Mouse (Mus musculus): Measurements from ENCODE around the gene Hinfp.

Hinfp gene

DNA sequence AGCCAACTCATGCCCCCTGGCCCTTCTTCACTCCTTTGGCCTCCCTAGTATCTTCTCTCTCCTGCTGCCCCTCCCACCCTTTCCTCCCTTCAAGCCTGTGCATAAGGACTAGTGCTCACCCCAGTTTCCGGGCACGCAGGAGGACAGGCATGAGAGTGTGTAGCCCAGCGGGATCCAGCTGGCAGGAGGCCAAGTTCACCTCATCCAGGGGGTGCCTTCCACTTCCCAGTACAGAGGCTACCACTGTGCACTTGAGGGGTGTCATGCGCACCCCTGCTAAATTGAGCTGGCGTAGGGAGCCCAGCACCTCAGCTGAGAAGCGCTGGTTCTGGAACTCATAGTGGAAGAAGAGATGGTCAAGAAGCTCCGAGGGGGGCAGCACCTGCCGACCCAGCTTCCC, 49.3 kb downstream of the Hinfp start:
- DNase-seq, result peak; percentile 25

DNA sequence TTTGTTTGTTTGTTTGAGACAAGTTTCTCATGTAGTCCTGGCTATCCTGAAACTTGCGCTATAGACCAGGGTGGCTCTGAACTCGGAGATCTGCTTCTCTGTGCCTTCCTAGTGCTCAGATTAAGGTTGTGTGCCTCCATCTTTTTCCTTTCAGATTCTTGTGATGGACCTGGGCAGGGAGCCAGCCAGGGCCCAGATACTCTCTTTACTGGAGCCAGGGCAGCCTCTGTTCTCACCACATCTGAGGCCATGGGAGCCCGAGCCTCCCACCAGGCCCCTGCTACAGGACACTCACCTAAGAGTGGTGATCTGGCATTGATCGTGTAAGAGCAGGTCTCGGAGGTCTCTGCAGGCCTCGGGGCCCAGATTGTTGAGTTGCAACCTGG, 50.3 kb downstream of the Hinfp start:
- no peak for DNase-seq

- peak; percentile 15 for DNase-seq
Observed at GRCm38 (mm10) chr9:44254508-44255135, 50.8 kb downstream of the Hinfp start.

- peak; percentile 74 for DNase-seq
Observed at GRCm38 (mm10) chr9:44253441-44253840, 52.0 kb downstream of the Hinfp start.

DNA sequence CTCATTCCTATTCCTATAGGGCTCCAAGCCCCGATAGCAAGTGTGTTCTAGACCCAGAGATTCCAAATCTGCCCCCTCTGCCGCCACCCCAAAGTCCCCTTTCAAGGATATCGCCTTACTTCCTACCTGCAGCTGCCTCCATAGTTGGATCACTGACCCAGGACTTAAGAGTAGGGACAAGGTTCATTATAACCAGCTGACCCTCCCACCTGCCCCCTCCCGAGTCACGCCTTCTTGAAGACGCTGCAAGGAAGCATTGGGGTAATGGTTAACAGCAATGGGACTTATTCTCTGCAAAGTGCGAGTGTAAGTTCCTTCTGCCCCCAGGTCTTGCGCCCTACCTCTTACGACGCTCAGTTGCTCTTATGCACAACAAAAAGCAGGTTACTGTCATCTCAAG, 54.2 kb downstream of the Hinfp start, which contains the start of gene Pdzd3:
TSS of gene Pdzd3 (minus strand) at position 158 of the 400 bp plus-strand sequence.
- DNase-seq, result peak; percentile 7

- peak; percentile 17 for DNase-seq
Observed at GRCm38 (mm10) chr9:44250445-44250844, 55.0 kb downstream of the Hinfp start.

DNA sequence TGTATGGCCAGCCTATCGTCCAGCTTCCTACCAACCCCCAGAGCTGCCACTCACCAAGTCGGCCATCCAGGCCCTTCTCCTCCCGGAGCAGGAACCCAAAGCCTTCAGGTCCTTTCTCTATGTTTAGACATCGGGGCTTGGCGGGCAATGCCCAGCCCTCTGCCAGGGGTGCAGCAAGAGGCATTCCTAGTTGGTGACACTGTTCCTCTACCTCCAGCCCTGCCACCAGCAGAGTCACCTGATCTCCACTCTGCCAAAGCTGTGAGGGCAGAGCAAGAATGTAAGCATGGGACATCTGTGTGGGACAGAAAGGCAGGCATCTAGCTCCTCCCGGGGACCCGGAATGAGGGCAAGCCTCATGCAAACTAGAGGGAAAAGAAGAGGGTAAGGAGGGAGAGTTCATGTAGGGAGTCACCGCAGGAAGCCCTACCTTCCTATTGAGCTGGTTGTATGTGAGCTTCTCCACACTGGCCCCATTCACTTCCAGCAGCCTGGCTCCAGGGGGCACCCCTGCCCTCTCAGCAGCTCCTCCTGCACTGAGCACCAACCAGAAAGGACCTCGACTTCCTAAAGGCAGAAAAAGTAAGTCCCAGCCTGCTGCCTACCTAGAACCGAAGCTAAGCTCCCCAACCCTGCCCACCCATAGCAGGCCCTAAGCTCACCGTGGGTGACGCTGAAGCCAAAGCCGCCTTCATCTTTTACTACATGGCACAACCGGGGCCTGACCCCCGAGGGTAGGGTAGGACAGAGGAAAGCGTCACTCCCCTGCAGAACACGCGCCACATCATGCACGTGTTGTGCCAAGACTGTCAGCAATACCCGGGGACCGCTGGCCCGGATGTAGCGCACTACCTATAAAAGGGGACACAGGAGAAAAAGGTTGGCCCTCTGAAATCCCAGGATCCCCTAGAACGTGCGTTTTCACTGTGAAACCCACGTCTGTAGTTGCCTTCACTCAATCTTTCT, 56.0 kb downstream of the Hinfp start:
- DNase-seq, result peak; percentile 90

GRCm38 (mm10) chr9:44247907-44248306, 57.6 kb downstream of the Hinfp start:
- DNase-seq, result no peak

DNA sequence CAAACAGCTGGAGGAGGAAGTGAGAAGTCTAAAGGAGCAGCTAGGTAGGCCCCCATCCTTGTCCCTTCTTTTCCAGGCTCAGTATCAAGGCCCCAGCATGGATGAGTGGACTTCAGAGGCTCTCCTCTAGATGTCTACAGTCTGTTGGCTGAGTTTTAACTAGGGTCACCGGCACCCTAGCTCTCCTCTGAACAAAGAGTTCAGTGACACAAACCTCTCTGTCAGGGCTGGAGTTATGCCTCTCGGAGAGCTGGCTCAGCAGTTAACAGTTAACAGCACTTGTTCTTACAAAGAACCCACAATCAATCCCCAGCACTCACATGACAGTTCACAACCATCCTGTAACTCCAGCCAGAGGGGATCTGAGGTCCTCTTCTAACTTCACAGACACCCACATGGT, 61.9 kb downstream of the Hinfp start:
- no peak for DNase-seq
